Mouse (Mus musculus) testis, adult 2 months (tissue): ENCODE measurements around the gene Pard3b.

Experiments used
- CTCF ChIP-seq: fragments of 200-500 bp; IDR thresholded peaks from 2 replicates; pipeline ENCODE4 v1.5.1; 2012; ENCODE audit warnings: low read depth, mild to moderate bottlenecking, inconsistent platforms, low read length, moderate library complexity; ENCODE audit not compliant: control insufficient read depth, insufficient read depth, insufficient replicate concordance
- POLR2A ChIP-seq: fragments of 200-500 bp; IDR thresholded peaks from 2 replicates; pipeline ENCODE4 v1.6.1; 2012; ENCODE audit warnings: low read depth, mild to moderate bottlenecking, inconsistent platforms, low read length, moderate library complexity; ENCODE audit not compliant: control insufficient read depth

- TF ChIP-seq CTCF (no peak), POLR2A (no peak)
Observed at GRCm38 (mm10) chr1:62624836-62625235, 986.2 kb downstream of the Pard3b start.
